Mouse (Mus musculus) midbrain, embryonic 13.5 days (tissue): ENCODE results near the gene Men1. TPM values are rescaled to one million over a fixed set of nuclear protein-coding genes. Genes with fewer than 3 reads are reported as not detected.
A peak's percentile ranks its signal among the peaks of the same experiment; 100 is the strongest.

ENCODE experiments used
- ATAC-seq: fragments of 200-750 bp; cut with Nextera tagmentation; 2 replicates; pipeline ENCODE4 v1.8.0; 2017; ENCODE audit warnings: mild to moderate bottlenecking, moderate TSS enrichment, moderate library complexity
- H3K27ac ChIP-seq: fragments of 300-500 bp; sonication (generic); 2 replicates; pipeline ENCODE4 v1.5.1; 2015; ENCODE audit warnings: inconsistent platforms, mild to moderate bottlenecking, moderate library complexity
- H3K27me3 ChIP-seq: fragments of 300-500 bp; sonication (generic); 2 replicates; pipeline ENCODE4 v1.6.1; 2015; ENCODE audit warnings: mild to moderate bottlenecking, inconsistent platforms
- H3K36me3 ChIP-seq: fragments of 300-500 bp; sonication (generic); 2 replicates; pipeline ENCODE4 v1.6.1; 2015; ENCODE audit warnings: mild to moderate bottlenecking, inconsistent platforms
- H3K4me1 ChIP-seq: fragments of 300-500 bp; sonication (generic); replicated peaks from 2 replicates; pipeline ENCODE4 v1.6.1; 2015; ENCODE audit warnings: inconsistent platforms
- H3K4me2 ChIP-seq: fragments of 300-500 bp; sonication (generic); replicated peaks from 2 replicates; pipeline ENCODE4 v1.6.1; 2015; ENCODE audit warnings: moderate library complexity, mild to moderate bottlenecking, inconsistent platforms
- H3K4me3 ChIP-seq: fragments of 300-500 bp; sonication (generic); replicated peaks from 2 replicates; pipeline ENCODE4 v1.5.1; 2015; ENCODE audit warnings: mild to moderate bottlenecking, inconsistent platforms
- H3K9ac ChIP-seq: fragments of 300-500 bp; sonication (generic); replicated peaks from 2 replicates; pipeline ENCODE4 v1.6.1; 2015; ENCODE audit warnings: mild to moderate bottlenecking, inconsistent platforms
- H3K9me3 ChIP-seq: fragments of 300-500 bp; sonication (generic); 2 replicates; pipeline ENCODE4 v1.6.1; 2016; ENCODE audit warnings: mild to moderate bottlenecking, inconsistent platforms
- WGBS: fragments of 180-500 bp; shearing (Covaris S2); methylation state at CpG from one replicate; pipeline ENCODE4 v1.1.7; 2015; 5-methylcytosine and 5-hydroxymethylcytosine counted together
- polyA plus RNA-seq: library from polyadenylated mRNA; unstranded; fragments of >200 nt; fragmentation: Nextera tagmentation; extraction: Ambion mirVana; gene quantifications from 2 replicates; pipeline ENCODE4 v1.2.1, GENCODE M21; 2015

Men1 gene
- polyA plus RNA-seq, 1 experiment from 2014 or later: 81.1 TPM

DNA sequence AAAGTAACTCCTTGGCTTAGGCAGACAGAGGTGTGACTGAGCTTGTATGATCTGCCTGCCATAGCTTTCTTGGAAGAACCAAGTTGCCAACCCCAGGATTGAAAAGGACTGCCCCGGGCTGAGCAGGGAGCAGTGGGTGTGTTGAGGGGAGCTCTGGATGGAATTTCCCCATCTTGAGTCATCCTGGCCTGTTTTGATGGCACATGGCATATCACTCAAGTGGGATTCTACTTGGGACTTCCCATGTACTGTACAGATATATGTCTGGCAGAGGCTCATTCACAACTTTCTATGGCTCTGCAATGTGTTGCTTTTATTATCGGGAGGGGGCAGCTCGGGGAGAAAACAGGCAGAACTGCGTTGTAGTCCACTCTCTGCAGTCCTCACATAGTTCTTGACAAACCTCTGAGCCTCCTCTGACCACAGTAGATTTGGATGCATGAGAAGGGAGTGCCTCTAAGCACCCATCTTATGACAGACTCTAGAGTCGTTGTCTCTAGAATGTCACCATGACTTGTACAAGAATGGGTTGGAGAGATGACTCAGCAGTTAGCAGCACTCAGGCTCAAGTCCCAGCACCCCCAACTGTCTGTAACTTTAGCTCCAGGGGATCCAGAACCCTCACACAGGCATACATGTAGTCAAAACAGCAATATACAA lies 38.1 kb upstream of the Men1 start:
- Histone ChIP-seq H3K9ac (no peak overlapping the region), H3K4me3 (no peak overlapping the region), H3K4me1 (0 out of 2 replicates have a peak, but pooled peaks cover 3% of the 10 kb centered on the region), H3K4me2 (no peak overlapping the region), H3K27me3 (no peaks in the 10 kb centered on the region), H3K27ac (no peak overlapping the region), H3K9me3 (no peaks in the 10 kb centered on the region), H3K36me3 (peaks cover 83% of the 10 kb centered on the region)
- 92% methylated on average over 5 of the region's 5 CpGs for WGBS
- ATAC-seq: no peak

DNA sequence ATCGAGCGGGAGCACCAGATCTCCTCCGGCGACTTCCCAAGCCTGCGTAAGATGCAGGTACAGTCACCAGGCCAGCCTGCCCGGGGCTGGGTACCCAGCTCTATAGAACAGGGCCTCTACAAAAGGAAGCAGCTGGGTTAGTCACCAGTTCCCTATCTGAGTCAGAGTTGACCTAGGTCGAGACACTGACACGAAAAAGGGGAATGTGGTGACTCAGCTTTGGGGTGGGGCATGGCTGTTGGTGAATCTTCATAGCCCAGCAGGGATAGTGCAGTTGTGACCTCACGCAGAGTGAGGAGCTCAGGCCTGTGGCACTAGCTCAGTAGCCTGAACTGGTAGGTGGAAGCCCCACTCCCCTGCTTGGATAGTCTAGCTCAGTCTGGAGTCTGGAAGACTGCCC lies 37.1 kb upstream of the Men1 start:
- Histone ChIP-seq H3K4me3 (no peak overlapping the region), H3K4me1 (0 out of 2 replicates have a peak, but pooled peaks cover 3% of the 10 kb centered on the region), H3K27ac (no peak overlapping the region), H3K9me3 (no peaks in the 10 kb centered on the region), H3K4me2 (no peak overlapping the region), H3K27me3 (no peaks in the 10 kb centered on the region), H3K9ac (no peak overlapping the region), H3K36me3 (peaks cover 78% of the 10 kb centered on the region)
- WGBS: 93% methylated on average over 9 of the region's 9 CpGs
- no peak for ATAC-seq

DNA sequence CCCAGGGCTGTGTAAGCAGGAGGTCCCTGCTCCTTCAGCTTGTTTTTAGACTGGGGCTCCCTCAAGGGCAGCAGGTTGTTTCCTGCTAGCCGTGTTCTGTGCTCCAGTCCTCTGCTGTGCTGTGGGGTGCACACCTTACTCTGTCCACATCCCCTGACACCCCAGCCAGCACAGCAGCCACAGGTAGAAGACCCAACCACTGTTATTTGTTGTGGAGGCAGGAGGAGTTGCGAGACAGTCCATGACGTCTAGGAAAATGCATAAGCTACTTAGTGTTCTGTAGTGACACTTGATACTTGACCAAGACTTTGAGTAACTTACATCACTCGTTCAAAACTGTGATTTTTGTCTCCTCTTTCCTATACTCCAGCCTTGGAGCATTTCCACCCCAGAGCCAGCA lies 35.8 kb upstream of the Men1 start:
- Histone ChIP-seq H3K36me3 (peaks cover 68% of the 10 kb centered on the region), H3K27me3 (no peaks in the 10 kb centered on the region), H3K27ac (no peak overlapping the region), H3K9ac (no peak overlapping the region), H3K4me2 (no peak overlapping the region), H3K4me3 (no peak overlapping the region), H3K4me1 (0 out of 2 replicates have a peak, but pooled peaks cover 3% of the 10 kb centered on the region), H3K9me3 (no peaks in the 10 kb centered on the region)
- ATAC-seq: no peak
- WGBS: 90% methylated on average over 4 of the region's 4 CpGs

DNA sequence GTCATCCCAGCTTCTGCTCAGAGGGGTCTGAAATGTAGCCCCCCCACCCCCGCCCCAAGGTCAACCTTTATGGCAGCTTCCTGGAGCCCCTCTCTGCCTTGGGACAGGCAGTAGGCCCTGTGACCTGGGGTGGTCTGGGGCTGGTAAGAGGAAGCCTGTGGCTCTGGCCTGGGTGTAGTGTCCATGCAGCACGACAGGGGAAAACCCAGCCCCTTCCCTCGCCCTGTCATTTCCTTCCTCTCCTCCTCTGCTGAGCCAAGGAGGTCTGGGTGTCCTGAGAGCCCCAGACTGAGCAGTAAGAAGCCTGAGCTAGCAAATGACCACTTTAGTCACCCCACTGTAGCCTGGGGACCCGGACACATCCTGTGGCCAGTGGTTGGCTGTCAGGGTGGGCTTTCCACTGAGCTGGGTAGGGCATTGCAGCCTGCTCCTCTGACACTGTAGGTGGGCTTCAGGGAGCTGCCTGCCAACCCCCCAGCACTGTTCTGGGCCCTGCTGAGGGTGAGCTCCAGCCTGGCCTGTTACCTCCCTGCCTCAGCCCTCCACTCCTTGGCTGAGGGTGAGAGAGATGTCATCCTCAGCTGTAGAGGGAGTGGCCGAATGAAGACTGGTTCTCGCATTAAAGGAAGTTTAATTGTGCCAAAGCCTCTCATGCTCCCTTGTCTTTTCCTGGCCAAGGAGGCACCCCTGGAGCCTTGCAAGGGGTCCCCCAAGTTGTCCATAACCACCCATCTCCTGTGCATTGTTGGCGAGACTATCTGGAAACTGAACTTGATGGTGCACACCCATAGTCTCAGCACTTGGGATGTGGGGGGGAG lies 35.1 kb upstream of the Men1 start:
- H3K27ac ChIP-seq: no peak overlapping the region
- no peak overlapping the region for H3K4me2 ChIP-seq
- 87% methylated on average over 7 of the region's 7 CpGs for WGBS

DNA sequence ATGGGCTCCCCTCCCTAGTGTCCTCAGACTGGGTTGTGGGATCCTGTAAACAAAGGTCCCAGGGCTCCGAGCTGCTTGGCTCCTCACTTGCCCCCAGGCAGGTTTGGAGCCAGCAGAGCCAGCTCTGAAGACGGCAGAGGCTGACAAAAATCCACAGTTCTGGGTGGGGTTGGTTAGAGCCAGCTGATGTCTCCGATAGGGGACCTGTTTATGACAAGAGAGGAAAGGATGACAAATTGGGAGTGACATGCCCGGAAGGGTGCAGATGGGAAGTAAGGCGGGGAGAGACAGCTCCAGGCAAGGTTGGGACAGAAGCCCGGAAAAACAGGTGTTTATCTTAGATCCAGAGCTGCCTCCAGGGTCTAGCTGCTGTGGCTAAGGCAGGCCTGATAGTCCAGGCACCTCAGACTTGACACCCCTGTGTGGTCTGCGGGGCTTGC lies 34.4 kb upstream of the Men1 start:
- no peaks in the 10 kb centered on the region for H3K27me3 ChIP-seq
- peaks cover 54% of the 10 kb centered on the region for H3K36me3 ChIP-seq
- no peak overlapping the region for H3K27ac ChIP-seq
- ATAC-seq: no peak
- H3K4me3 ChIP-seq: no peak overlapping the region
- no peak overlapping the region for H3K4me2 ChIP-seq
- 76% methylated on average over 7 of the region's 7 CpGs for WGBS
- H3K4me1 ChIP-seq: 0 out of 2 replicates have a peak, but pooled peaks cover 3% of the 10 kb centered on the region
- H3K9ac ChIP-seq: no peak overlapping the region
- no peaks in the 10 kb centered on the region for H3K9me3 ChIP-seq

More for the DNA sequence above, 35.1 kb upstream of the Men1 start:
- 0 out of 2 replicates have a peak, but pooled peaks cover 3% of the 10 kb centered on the region for H3K4me1 ChIP-seq
- H3K9ac ChIP-seq: no peak overlapping the region
- no peaks in the 10 kb centered on the region for H3K27me3 ChIP-seq
- peaks cover 61% of the 10 kb centered on the region for H3K36me3 ChIP-seq
- no peaks in the 10 kb centered on the region for H3K9me3 ChIP-seq
- H3K4me3 ChIP-seq: no peak overlapping the region
- ATAC-seq: no peak

DNA sequence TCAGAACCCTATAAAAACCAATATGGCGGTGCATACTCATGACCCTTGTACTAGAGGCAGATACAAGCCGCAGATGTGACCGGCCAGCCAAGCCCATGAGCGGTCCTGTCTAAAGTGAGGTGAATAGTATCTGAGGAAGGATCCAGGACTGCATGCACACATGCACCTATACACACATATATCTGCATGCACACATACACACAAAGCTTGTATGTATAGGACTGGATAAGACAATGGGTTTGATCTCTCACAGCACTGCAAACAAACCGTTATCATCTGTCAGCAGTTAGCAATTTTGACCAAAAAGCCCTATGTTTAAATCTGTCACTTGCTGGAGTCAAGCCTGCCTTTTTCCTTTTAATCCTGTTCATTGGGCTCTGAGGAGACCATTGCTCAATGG lies 32.7 kb upstream of the Men1 start:
- no peak overlapping the region for H3K27ac ChIP-seq
- WGBS: 93% methylated on average over 5 of the region's 5 CpGs
- H3K4me1 ChIP-seq: peaks cover 10% of the 10 kb centered on the region
- H3K4me2 ChIP-seq: no peak overlapping the region
- no peaks in the 10 kb centered on the region for H3K27me3 ChIP-seq
- no peak overlapping the region for H3K4me3 ChIP-seq
- H3K9me3 ChIP-seq: no peaks in the 10 kb centered on the region
- H3K36me3 ChIP-seq: peaks cover 37% of the 10 kb centered on the region
- H3K9ac ChIP-seq: no peak overlapping the region
- no peak for ATAC-seq

DNA sequence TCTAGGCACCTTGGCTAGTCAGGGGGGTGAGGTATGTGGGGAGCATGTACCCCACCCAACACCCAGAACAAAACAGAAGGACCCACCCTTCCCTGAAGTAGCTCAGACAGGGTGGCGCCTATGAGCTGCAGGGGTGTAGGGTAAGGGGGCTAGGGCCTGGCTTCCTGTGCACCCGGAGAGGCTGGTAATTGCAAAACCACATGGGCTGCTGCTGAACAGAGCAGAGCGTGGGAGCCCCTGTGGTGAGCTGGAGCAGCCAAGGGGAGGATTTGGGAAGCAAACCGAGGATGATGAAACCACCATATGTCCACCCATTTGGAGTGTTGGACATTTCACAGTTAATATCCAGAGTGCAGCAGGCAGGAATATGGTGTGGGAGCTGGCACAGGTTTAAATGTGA lies 32.3 kb upstream of the Men1 start:
- Histone ChIP-seq H3K9ac (no peak overlapping the region), H3K4me2 (no peak overlapping the region), H3K27ac (no peak overlapping the region), H3K4me1 (peaks cover 10% of the 10 kb centered on the region), H3K4me3 (no peak overlapping the region), H3K27me3 (no peaks in the 10 kb centered on the region), H3K9me3 (no peaks in the 10 kb centered on the region), H3K36me3 (peaks cover 33% of the 10 kb centered on the region)
- 61% methylated on average over 4 of the region's 4 CpGs for WGBS
- no peak for ATAC-seq

DNA sequence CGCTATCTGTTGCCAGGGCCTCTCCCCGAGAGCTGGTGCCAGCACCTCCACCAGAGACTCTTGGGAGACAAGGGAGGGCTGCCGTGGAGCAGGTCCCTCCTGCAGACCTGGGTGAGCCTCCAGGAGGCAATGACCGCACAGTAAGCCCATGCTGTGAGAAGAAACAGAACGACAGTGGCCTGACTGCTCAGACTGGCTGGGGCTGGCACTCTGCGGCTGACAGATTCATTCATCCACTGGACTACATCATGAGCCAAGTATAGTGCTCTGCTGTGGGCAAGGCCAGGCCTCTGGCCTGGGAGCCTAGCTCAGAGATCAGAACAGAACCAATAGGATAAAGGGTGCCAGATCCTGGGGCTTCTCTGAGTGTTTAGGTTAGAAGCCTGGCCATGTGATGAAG lies 30.9 kb upstream of the Men1 start:
- Histone ChIP-seq H3K9ac (0 out of 2 replicates have a peak overlapping the region, but pooled peaks have one; percentile 14), H3K9me3 (no peaks in the 10 kb centered on the region), H3K4me1 (peaks cover 10% of the 10 kb centered on the region), H3K4me2 (no peak overlapping the region), H3K4me3 (no peak overlapping the region), H3K27me3 (no peaks in the 10 kb centered on the region), H3K27ac (no peak overlapping the region), H3K36me3 (peaks cover 20% of the 10 kb centered on the region)
- no peak for ATAC-seq
- 87% methylated on average over 6 of the region's 6 CpGs for WGBS

DNA sequence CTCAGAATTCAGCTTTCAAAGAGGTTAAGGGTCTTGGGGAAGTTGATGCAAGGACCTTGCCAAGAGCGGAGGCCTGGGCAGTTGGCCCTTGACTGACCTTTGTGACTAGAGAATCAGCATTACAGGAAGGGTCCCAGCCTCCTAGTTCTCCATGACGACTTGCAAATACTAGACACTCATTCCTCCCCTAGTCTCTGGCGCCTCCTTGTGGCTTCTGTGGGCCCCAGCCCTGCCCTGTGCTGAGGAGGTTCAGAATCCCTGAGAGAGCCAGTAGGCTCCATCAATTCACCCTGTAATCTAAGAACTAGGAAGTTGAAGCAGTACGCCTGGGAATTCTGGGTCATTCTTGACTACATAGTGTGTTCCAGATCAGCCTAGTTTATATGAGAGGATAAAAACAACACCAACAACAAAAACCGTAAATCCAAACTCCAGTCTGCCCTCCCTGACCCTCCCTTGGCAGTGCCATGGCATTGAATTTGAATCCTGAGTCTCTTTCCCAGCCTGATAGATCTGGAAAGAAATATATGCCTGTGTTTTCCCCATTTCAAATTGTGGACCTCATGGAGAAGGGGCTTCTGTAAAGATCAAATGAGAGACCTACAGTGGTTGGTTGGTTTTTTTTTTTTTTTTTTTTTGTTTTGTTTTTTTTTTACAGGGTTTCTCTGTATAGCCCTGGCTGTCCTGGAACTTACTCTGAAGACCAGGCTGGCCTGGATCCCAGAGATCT lies 29.8 kb upstream of the Men1 start:
- 30% methylated on average over 5 of the region's 5 CpGs for WGBS
- ATAC-seq: peak; percentile 62
- H3K27me3 ChIP-seq: no peaks in the 10 kb centered on the region
- no peaks in the 10 kb centered on the region for H3K9me3 ChIP-seq
- H3K4me2 ChIP-seq: no peak overlapping the region
- no peak overlapping the region for H3K27ac ChIP-seq
- H3K9ac ChIP-seq: no peak overlapping the region
- peaks cover 8% of the 10 kb centered on the region for H3K36me3 ChIP-seq
- H3K4me1 ChIP-seq: peaks cover 10% of the 10 kb centered on the region
- no peak overlapping the region for H3K4me3 ChIP-seq

DNA sequence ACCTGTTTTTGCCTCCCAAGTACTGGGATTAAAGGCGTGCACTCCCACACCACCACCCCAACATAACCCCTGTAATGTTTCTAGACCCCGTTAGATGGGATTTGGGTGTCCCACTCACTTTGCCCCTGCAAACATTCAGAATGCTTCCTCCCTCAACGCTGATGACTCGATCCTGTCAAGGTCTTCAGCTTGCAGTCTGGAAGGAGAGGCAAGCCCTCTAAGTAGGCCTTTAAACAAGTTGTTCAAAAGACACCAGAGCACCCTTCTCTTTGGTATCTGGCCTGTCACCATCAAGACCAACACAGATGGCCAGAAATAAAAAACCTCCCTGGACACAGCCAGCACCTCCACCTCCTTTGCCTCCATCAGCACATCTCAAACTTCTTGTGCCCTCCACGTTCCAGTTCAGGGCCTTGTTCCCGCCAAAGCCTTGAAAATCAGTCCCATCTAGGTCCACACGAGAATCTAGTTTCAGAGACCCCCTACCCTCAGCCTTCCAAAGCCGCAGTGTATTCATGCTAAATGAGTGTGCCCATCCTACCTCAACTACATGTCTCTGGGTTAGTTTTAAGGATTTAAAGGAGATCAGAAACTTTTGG lies 29.2 kb upstream of the Men1 start:
- peak overlapping the region; percentile 61 for H3K4me2 ChIP-seq
- peaks cover 8% of the 10 kb centered on the region for H3K4me1 ChIP-seq
- WGBS: 52% methylated on average over 8 of the region's 8 CpGs
- H3K9me3 ChIP-seq: no peaks in the 10 kb centered on the region
- H3K4me3 ChIP-seq: peak overlapping the region; percentile 51
- H3K27ac ChIP-seq: no peak overlapping the region
- no peaks in the 10 kb centered on the region for H3K27me3 ChIP-seq
- H3K9ac ChIP-seq: 0 out of 2 replicates have a peak overlapping the region, but pooled peaks have one; percentile 62
- no peak for ATAC-seq
- peaks cover 2% of the 10 kb centered on the region; the same call in 1 of the 2 replicates for H3K36me3 ChIP-seq

DNA sequence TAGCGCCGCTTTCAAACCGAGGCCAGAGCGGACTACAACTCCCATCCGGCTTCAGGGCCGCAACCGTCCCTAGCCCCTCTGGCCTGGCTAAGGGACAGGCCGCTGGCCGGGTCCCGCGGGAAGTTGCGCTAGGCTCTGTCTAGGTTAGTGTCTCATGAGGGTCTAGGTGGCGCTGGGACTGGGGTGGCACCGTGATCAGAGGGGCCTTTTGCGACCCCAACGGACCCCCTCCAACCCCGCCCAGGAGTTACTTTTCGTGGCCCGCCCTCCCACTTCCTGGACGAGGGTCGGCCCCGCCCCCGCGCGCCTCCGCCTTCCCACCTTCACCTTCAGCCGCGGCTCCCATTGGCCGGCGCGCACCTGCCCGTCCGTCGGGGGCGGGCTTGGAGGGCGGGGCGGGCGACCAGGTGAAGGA lies 28.6 kb upstream of the Men1 start, which contains the start of gene Cdc42bpg:
Cdc42bpg (plus strand) TSS at position 320 of the 415 bp plus-strand sequence.
- Histone ChIP-seq H3K27ac (no peak within 1 kb of the TSS), H3K4me1 (peaks cover 7% of the 10 kb centered on the region), H3K9me3 (no peaks in the 10 kb centered on the region), H3K36me3 (no peaks in the 10 kb centered on the region), H3K9ac (peak within 1 kb of the TSS; percentile 62), H3K4me2 (peak within 1 kb of the TSS; percentile 61), H3K4me3 (peak within 1 kb of the TSS; percentile 51), H3K27me3 (no peaks in the 10 kb centered on the region)
- WGBS: under 1% methylated on average over 28 of the region's 38 CpGs
- peak; percentile 84 for ATAC-seq
